Mouse (Mus musculus): Measurements from ENCODE around the gene Pde7b.

The Pde7b gene

DNA sequence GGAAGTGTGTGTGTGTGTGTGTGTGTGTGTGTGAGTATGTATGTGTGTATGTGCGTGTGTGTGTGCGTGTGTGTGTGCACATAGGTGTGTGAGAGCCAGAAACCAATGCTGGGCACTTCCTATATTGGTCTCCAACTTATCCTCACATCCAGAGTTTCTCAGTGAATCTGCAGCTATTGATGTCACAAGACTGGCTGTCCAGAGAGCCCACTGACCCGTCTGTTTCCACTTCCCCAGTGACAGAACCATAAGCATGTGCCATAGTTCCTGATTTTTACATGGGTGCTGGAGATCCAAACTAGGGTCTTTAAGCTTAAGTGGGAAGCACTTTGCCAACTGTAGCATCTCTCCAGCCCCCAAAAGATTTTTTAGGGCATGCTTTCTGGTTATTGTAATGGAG lies 71.6 kb downstream of the Pde7b start:
- DNase-seq: no peak

DNA sequence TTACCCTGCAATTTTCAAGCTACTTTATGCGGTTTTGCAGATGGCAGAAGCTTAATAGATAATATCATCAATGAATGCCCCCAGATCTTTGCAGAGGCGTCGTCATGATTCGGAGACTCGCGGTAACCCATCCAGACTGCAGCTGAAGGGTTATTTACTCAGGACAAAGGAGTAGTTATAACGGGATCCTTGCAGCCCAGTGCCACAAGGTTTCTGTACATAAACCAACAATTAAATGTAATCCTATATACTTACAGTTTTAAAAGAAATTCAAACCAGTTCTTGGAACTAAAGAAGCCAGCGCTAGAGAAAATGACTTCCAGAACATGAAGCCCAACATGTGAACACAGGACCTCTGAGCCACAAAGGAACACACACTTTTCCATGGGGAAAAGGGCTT lies 88.5 kb downstream of the Pde7b start:
- no peak for DNase-seq

DNA sequence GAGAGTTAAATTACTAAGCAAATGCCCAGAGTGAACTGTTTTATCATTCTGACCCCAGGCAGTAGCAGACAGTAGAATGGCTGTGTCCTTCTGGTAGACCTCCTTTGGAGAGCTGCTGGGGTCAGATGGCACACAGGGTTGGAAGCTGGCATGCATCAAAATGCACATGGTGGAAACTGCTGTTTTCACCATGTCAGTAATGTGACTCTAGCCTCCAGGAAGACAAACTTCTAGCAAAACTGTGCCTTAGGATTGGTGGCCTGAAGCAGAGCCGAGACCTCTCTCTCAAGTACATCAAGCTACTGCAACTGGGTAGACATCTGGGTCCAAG lies 91.8 kb downstream of the Pde7b start:
- peak in 1 of 2 experiments; percentile 9 for DNase-seq

DNA sequence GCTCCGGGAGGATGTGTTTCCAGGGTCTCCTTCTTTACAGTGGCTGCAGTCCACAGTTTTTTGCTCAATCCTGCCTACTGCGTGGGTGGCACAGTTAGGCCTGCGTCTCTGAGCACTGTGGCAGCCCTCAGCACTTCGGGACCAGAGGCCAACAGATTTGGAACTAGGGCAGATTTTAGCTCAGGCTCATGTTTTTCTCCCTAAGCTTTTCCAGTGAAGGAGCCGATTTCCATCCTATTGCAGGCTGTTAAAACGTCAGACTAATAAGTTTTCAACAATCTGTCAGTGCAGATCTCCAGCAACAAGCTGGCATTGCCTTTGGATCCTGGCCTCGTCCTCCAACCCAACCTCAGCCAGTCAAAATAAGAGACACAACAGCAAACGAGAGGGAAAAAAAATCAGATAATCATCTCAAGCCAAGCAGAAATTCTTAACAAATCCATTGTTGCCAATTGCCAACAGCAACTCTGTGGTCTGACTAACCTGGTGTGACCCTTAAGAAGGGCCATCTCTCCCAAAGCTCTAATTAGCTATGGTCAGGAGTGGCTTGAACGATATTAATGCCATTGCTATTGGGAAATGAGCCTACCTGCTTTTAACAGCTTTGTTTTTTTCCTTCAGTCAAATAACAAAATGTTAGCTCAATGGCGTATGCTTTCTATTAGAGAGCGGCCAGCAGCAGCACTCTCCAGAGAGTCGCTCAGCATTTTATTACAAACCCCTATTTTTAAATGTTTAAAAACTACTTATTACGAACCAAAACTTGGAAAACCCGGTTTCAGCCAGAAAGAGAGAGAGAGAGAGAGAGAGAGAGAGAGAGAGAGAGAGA lies 92.4 kb downstream of the Pde7b start:
- DNase-seq: peak; percentile 32 to 38

DNA sequence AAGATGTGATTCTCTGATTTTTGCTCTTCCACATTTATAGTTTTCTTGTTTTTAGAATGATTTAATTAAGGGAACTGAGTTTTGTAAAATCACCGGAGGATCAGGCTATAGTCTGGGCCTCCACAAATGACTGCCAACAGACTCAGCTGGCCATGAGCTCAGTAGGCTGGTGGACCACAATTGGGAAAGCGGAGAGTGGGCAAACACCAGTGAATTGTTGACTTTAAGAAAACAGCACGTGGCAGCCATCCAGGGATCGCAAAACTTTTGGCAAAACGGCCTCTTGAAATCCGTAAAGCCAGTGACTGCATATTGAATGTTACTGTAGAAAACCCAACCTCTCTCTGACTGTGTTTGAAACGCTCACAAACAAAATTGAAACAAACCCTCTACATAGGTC lies 94.8 kb downstream of the Pde7b start:
- DNase-seq: peak; percentile 23 to 53

DNA sequence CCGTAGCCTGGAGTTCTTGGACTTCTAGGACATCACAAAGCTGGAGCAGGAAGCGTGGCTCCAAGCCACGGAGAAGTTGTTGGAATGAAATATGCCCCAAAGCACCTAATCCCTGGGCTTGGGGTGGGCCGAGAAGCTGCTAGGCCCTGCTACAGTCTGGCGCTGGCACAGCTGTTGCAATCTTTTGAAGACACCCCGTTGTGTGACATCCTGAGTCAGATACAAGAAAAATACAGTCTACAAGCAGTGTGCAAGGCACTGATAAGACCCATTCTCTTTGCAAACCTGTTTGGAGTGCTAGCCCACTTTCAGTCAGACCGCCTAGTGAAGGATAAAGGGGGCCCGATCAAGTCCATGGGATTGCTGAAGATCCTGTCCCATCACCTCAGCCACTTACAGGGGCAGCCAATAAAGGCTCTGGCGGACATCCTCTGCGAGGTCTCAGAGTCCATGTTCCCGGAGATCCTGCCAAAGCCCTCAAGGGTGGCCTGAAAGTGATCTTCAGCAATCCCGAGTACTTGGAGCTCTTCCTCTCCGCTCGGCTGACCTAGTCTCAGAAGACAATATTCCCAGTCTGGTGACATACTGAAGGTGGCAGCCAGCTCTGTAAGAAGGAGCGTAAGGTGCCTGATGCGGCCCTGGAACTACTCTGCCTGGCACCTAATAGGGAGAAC lies 99.0 kb downstream of the Pde7b start:
- DNase-seq: no peak

DNA sequence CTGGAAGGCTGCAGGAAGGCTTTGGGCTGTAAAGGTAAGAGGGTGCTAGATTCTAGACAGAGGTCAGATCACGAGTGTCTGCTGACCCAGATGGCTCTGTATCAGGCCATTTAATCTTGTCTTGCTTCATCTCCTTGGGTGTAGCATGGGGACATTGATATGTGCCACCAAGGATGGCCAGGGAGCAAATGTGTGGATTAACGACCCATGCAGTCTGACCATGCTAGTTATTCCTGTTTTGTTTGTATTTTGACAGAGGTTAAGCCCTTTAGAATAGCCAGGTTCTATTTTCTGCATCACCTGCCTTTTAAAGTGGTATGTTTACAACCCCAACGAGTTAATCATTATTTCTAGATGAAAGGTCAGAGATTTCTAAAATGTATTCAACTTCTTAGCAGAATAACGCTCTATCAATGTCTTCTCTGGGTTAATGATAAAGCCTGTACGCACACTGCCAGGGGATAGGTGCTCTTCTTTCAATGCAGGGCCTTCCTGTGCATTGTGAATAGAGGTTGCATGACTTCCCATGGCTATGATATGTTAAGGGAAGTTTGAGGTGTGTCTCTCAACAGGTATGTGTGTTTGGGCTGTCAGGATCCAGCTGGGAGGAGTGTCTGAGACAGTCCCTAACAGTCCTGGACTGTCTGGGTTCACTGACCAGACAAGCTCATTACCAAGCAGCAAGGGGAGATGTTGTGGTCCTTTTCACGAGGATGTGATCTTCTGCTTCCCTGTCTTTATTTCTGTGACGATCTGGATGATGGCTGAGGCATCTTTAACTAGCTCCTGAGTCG lies 103.0 kb downstream of the Pde7b start:
- no peak for DNase-seq

DNA sequence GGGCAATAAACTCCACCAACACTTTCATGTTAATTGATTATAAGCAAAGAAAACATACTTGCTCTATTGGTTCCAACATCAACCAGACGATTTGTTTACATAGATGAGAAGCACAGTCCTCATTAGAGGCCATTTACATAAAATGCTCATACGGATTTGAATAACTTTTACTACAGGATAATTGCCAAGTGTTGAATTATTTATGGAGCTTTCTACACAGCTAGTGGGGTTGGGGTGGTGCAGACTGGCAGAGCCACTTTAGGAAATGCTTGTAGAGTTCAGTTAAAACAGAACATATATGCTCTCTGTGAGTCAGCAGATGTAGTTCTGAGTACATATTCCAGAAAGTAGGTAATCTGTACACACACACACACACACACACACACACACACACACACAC lies 118.9 kb downstream of the Pde7b start:
- DNase-seq: no peak

DNA sequence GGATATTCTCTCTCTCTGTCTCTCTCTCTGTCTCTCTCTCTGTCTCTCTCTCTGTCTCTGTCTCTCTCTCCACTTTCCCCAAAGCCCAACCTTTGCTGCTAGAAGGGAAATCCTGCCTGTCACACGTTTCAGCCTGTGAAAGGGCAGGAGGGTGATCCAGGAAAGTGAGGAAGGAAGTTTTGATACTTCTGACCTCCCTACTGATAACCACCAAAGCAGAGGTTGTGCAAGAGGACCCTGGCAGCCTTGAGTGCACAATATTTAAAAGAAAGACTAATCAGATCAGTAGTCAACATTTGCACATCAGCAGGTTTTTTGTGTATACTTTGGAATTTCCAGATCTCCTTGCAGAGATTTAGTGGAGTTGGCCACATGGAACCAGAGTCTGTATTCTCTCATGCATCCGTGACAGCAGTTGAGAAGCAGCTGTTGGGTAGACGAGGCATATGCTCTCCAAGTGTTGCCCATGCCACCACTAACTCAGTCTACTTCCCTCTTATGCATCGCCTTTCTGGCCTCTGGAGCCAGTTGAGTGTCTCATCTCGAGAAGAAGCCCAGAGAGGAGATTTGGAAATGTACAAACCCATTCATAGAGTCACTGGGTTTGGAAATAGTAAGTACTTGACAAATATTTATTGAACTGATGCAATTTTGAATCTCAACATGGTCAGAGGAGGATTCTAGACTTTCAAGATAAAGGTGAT lies 129.6 kb downstream of the Pde7b start:
- no peak for DNase-seq

DNA sequence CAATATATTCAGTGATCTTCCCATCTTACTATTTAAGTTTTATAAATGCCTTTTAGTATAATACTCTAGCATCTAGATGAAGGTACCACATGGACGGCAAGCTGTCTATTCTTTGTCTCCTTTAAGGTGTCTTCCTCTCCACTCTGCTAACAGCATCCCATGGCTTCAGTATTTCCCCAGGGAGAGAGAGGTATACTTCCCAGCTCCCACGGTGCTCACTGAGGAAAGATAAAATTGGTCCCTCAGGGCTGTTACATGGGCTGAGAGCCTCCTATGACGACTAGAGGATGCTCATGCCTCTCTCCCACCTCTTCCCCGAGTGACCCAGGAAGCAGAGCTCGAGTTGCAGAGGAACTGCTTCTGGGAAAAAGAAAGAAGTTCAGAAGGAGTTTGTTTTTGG lies 130.9 kb downstream of the Pde7b start:
- DNase-seq: no peak

DNA sequence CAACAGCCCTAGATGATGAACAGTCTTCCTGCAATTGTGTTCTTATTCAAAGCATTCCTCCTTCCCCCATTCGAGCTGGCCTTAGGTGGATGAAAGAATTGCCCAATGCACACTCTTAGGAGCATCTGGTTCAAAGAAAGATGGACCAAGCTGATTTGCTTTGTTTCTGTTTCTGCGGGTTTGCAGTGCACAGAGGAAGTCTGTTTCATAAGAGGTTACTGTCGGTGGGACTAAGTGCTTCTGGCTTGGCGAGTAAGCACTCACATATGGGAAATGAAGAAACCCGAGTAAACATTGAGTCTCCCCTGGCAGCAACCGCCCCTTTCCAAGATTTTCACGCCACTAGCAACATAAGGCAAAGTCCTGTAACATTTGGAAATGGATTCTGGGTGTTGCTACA lies 134.8 kb downstream of the Pde7b start:
- DNase-seq: no peak

DNA sequence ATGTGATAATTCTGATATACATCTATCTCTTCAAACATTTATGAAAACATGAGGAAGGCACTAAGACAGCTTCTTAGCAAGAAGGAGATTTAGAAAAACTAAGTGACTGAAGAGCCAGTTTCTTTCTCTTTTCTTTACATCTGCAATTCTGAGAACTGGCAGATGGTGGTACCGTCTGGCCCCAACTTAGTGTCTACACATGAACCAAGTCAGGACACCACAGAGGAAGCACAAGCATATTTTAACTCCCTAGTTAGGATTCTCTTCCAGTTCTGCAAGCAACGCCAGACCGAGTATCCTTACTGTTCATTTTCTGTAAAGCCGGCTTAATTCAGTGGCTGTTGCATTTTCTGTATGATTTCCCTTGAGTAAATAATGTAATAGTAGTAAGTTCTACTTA lies 138.9 kb downstream of the Pde7b start:
- no peak for DNase-seq

DNA sequence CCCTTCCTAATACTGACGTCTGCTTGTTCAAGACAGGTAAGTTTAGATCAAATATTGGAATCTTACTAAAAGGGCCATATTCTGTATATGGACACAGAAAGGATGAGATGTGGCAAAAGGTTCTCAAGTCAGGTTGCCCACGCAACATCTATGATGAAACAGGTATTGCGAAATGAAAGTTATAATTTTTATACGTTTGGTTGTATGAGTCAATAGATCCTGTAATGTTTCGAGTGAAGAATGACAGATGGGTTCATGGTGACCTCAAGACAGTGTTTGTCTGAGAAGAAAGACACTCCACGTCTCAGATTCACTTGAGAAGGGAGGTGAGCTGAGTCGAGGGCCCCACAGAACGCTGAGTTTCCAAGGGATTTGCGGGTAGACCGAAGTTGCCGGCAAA lies 149.9 kb downstream of the Pde7b start:
- no peak for DNase-seq

DNA sequence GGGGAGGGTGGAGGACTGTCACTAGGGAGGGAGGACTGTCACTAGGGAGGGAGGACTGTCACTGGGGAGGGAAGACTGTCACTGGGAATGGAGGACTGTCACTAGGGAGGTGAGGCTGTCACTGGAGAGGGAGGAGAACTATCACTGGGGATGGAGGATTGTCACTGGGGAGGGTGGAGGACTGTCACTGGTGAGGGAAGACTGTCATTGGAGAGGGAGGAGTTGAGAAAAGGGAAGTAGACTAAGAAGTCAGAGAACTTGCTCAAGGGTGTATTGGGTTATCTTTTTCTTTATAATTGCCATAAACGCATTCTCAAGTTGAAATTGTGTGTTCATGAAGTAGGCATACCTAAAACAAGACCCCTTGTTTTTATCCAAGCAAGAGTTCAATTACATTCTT lies 150.5 kb downstream of the Pde7b start:
- DNase-seq: no peak

DNA sequence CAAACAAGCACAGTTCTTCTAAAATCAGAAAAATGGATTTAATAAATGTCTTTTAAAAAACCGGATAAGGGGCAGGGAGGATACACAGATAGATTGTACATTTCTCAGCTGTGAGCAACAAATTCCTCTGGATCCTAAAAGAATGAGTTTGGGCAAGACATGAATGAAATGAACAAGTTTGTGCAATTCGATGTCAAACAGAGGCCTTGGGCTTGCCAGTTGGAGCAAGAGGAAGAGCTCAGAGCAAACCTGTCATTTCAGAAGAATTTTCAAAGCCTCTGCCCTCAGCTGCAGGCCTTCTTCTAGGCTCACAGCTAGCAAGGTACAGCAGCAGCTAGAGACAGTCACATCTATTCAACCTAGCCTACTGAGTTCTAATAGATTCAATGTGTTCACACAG lies 153.4 kb downstream of the Pde7b start:
- no peak for DNase-seq

DNA sequence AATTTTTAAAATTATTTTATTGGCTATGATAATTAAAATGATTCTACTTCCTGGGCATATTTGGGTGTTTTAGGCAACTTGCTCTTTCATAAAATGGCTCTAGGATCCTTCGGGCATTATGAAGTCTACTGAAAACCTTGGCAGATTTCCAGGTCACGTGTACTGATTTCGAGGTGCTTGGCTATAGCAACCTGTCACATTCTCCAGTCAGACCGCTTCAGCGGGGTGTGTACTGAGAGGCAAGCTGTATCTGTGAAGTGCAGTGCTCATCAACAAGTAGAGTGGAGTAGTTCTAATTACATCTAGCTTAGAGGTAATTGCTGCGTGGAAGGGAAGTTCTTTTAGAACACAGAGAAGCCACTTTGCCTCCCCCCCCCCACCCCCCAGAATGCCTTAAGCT lies 156.2 kb downstream of the Pde7b start:
- peak; percentile 11 to 31 for DNase-seq

DNA sequence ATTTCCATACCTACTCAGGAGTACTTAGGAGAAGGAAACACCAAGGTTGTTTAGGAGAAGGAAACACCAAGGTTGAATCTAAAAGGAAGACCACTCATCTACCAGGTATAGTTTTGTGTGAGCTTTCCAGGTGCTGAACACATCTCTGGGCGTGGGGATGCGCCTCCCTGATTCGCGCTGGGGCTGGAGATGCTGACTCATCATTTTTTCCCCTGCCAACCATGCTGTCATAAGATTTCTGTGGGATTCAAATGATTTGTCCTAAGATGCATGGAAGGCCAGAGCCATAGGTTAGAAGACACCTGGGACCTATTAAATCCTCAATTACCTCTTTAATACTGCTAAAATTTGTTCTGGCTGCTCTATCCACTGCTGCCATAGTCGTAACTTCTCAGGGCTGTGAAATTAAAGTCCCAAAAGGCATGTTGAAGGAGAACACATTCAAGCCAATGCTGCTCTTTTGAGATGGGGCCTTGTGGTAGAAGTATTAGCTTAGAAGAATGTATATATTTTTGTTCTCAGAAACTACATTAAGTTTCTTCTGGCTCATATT lies 157.1 kb downstream of the Pde7b start:
- no peak for DNase-seq

DNA sequence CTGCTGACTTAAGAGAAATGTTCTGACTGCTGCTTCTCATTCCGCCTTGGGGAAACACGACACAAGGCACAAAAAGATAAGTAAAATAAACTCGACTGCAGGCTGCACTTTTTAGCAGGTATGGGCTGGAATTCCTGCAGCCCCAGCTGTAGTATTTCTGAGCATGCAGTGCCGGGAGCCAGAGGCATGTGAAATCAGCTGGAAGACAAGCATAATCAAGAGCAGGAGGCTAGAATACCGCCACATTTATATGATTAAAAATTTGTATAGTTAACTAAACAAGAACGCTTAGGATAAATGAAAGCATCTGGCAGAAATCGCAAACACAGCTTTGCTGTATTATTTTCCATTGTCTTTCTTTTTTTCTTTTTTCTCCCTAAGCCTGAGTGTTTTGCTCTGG lies 168.4 kb downstream of the Pde7b start:
- no peak for DNase-seq

DNA sequence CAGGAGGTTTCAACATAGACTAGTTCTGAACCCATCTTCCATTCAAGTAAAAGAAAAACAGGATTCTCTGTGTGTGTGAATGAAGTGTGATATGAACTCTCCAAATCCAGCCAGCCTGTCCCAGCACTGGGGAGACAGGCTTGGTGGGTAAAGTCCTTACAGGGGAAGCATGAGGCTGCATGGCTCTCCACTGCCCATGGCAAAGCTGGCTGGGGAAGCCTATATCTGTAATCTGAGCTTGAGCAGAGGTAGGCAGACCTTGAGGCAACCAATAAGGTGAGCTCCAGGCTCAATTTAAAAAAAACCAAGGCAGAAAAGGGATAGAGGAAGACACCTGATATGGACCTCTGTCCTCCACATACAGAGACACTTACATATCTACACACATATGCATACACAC lies 173.5 kb downstream of the Pde7b start:
- no peak for DNase-seq

DNA sequence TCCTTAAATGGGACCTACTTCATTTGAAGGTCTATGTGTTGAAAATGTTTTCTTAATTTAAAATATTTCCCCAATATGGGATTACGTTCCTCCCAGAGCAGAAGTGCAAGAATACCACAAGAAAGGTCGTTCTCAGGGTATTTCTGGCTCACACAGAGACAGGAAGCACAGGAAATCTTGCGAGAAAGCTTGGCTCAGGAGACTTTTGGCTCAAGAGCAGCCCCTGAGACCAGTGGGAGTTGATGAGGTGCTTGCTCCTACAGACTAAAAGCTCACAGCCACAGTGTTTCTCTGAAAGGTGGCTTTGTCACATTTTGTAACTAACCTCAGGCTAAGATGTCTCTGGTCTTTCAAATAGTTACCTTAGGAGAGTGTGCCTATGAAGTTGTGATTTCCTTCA lies 174.1 kb downstream of the Pde7b start:
- peak; percentile 14 to 15 for DNase-seq

DNA sequence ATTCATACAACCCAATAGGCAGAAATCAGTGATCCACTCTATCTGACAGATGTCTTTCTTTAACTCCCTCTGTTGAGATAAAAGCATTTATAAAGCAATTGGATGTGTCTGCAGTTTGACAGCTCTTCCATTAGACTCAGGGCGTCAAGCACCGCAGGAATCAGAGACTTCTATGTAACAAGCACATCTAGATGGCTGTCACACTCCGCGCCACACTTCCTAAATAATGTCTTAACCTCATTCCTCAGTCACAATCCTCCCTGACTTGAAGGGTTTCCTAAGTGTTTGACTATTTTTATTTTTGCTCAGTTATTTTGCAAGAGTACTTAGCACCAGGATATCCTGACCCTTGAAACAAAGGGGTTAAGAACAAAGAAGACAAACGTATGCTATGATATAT lies 174.7 kb downstream of the Pde7b start:
- no peak for DNase-seq

DNA sequence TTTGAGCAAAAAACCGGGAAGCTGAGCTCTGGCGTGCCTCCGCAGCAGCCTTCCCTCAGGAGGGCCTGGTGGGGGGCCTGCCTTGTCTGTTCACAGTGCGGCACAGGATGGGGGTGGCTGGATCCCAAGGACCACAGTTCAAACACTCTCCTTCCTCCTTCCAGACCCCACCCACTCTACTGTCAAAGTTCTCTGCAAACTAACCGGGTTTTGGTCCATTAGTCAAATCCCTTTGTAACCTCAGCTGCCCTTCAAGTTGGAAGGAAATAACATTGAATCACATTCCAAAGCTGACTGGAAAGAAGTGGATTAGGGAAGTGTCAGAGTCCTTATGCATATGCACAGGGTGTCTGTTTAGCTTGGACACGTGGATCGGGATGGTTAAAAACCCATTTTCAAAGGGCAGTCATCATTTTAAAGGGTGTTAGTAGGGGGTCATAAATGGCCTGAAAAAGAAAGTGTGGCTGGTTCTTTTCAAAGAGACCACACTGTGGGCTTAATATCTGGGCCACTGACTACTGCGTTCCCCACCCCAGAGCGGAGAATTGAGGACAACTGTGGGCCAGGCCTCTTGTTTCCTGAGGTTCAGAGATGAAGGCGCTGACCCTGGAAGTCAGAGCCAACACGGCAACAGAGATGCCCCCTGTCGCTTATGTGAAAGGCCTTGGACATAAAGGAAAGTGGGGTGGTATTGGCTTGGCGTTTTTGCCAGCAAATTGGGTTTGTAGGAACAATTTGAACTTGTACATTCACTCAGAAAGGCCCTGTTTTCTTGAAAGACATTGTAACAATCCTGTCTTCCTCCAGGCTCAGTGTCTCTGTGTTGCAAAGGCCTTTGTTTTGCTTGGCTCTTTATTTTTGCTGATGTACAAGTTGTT lies 175.8 kb downstream of the Pde7b start:
- peak; percentile 17 to 33 for DNase-seq

Data from cerebellum, postnatal 10 days (tissue).